Mouse (Mus musculus) heart, postnatal 0 days (tissue): ENCODE data around the gene Esm1.

Source experiments
- CTCF ChIP-seq: IDR thresholded peaks from 2 replicates; pipeline ENCODE4 v1.5.1; 2016; ENCODE audit warnings: antibody characterized with exemption, control low read depth, low read depth
- EP300 ChIP-seq: IDR thresholded peaks from 2 replicates; pipeline ENCODE4 v1.6.1; 2016; ENCODE audit warnings: antibody characterized with exemption, low read depth

- no peak for TF ChIP-seq CTCF
- no peak for TF ChIP-seq EP300
Measured at GRCm38 (mm10) chr13:113174162-113174561, 35.3 kb upstream of the Esm1 start.
